Mouse (Mus musculus) kidney, adult 2 months (tissue): ENCODE measurements at regions not wholly inside any gene's neighbourhood (a gene's known extent, or its start where the extent isn't known, plus 50 kb on each side); places are given as distances from the start of the nearest gene placed in this dataset.

Experiments
- DNase-seq: peaks from one replicate; pipeline ENCODE4 v3.0.0; 2021
- H3K27ac ChIP-seq: fragments of 200-500 bp; 2 replicates; pipeline ENCODE4 v1.5.1; 2012; ENCODE audit warnings: low read depth, low read length, control low read depth, inconsistent platforms; ENCODE audit not compliant: insufficient read depth
- H3K27me3 ChIP-seq: fragments of 200-500 bp; replicated peaks from 2 replicates; pipeline ENCODE4 v1.6.1; 2012; ENCODE audit warnings: mild to moderate bottlenecking, moderate library complexity, low read length, inconsistent platforms; ENCODE audit not compliant: control insufficient read depth, insufficient read depth
- H3K36me3 ChIP-seq: fragments of 200-500 bp; 2 replicates; pipeline ENCODE4 v1.6.1; 2012; ENCODE audit warnings: mild to moderate bottlenecking, moderate library complexity, low read length, inconsistent platforms; ENCODE audit not compliant: control insufficient read depth, insufficient read depth
- H3K4me1 ChIP-seq: fragments of 200-500 bp; 2 replicates; pipeline ENCODE4 v1.6.1; 2011; ENCODE audit warnings: low read length; ENCODE audit not compliant: control insufficient read depth, insufficient read depth
- H3K4me3 ChIP-seq: fragments of 200-500 bp; 2 replicates; pipeline ENCODE4 v1.5.1; 2011; ENCODE audit warnings: mild to moderate bottlenecking, low read depth, low read length, control low read depth; ENCODE audit not compliant: insufficient read depth
- CTCF ChIP-seq: fragments of 200-500 bp; conservative IDR thresholded peaks from 2 replicates; pipeline ENCODE4 v1.5.1; 2011; ENCODE audit warnings: low read depth, mild to moderate bottlenecking, control low read depth, low read length, moderate library complexity, mixed read lengths; ENCODE audit not compliant: insufficient read depth, insufficient read length
- POLR2A ChIP-seq: fragments of 200-500 bp; IDR thresholded peaks from one replicate; pipeline ENCODE4 v1.6.1; 2011; ENCODE audit warnings: low read depth, low read length, control low read depth
- WGBS: fragments of 180-500 bp; shearing (Covaris S2); methylation state at CpG from one replicate; pipeline ENCODE4 v1.1.7; 2018; 5-methylcytosine and 5-hydroxymethylcytosine counted together

DNA sequence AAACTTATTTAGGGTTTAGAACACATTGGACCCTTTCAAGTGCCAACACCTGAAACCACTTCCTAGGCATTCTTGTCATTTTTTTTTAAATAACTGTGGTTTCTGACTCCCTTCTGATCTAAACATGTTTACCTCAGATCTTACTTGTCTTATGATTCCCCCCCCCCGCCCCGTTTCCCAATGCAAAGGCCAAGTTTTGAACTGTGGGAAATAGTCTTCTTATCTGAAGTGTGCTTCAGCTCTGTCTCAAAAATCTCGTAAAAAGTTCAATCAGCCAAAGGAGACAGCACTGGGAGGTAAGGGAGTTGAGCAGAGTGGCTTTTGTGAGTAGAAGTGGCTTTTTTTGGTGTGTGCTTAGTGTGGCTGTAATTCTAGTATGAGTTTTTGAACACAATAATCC is 95.5 kb upstream of the 4933412E24Rik start:
- Histone ChIP-seq H3K4me1 (no peaks in the 10 kb centered on the region), H3K27me3 (no peaks in the 10 kb centered on the region), H3K27ac (no peak overlapping the region), H3K36me3 (no peaks in the 10 kb centered on the region), H3K4me3 (no peak overlapping the region)
- 87% methylated on average over 3 of the region's 3 CpGs for WGBS
- no peak for DNase-seq
- TF ChIP-seq CTCF, result no peak
- no peak for TF ChIP-seq POLR2A

DNA sequence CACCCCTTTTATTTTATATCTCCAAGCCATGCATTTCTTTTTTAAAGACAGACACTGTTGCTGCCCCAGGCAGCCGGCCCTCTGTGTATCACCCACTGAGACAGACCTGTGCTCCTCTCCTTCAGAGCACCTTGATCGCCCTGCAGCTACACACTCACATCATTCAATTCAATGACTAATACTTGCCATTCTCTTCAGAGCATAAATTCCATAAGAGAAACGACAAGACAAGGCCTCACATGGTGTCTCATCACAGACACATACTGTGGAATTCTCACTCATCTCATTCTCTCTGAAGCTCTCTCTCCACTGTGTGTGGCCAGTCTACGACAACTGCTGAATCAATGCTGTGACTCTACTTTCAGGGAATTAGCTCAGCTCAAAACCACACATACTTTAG is 94.6 kb upstream of the 4933412E24Rik start:
- no peak for DNase-seq
- 82% methylated on average over 4 of the region's 4 CpGs for WGBS
- H3K27ac ChIP-seq, result no peak overlapping the region

GRCm38 (mm10) chr15:60104126-60104525 is 87.7 kb upstream of the 4933412E24Rik start:
- TF ChIP-seq CTCF (no peak), POLR2A (no peak)
- Histone ChIP-seq H3K27me3 (no peaks in the 10 kb centered on the region), H3K4me3 (no peak overlapping the region), H3K4me1 (no peaks in the 10 kb centered on the region), H3K27ac (no peak overlapping the region), H3K36me3 (no peaks in the 10 kb centered on the region)
- no peak for DNase-seq
- WGBS, result 67% methylated on average over 2 of the region's 2 CpGs

More for the DNA sequence above, 94.6 kb upstream of the 4933412E24Rik start:
- Histone ChIP-seq H3K4me1 (no peaks in the 10 kb centered on the region), H3K4me3 (no peak overlapping the region), H3K27me3 (no peaks in the 10 kb centered on the region), H3K36me3 (no peaks in the 10 kb centered on the region)
- TF ChIP-seq POLR2A (no peak), CTCF (no peak)

GRCm38 (mm10) chr15:60101485-60102280 is 85.3 kb upstream of the 4933412E24Rik start:
- Histone ChIP-seq H3K4me3 (no peak overlapping the region), H3K36me3 (no peaks in the 10 kb centered on the region), H3K4me1 (no peaks in the 10 kb centered on the region), H3K27me3 (no peaks in the 10 kb centered on the region), H3K27ac (no peak overlapping the region)
- TF ChIP-seq POLR2A, result no peak
- TF ChIP-seq CTCF, result no peak
- no peak for DNase-seq
- 81% methylated on average over 4 of the region's 4 CpGs for WGBS

DNA sequence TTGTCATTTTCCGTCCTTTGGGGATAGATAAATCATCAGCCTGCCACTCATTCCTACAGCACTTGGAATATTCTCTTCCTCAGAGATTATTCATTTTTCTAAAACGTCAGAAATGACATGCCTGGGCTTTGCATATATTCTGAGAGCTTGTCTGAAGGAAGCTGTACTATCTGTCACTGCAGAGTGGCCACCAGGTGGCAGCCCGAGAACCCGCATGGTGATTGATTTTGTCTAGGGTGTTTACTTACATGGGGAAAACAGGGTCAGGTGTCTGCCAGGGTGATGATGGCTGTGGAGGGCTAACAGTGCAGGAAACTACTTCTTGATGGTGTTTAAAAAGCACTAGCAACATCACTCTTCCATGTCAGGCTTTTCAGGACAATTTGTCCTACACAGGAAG is 80.7 kb upstream of the 4933412E24Rik start:
- Histone ChIP-seq H3K4me3 (no peak overlapping the region), H3K36me3 (no peaks in the 10 kb centered on the region), H3K27ac (no peak overlapping the region), H3K4me1 (no peaks in the 10 kb centered on the region), H3K27me3 (no peaks in the 10 kb centered on the region)
- DNase-seq, result peak; percentile 63
- 13% methylated on average over 4 of the region's 4 CpGs for WGBS
- TF ChIP-seq CTCF, result peak; percentile 73
- TF ChIP-seq POLR2A, result no peak

DNA sequence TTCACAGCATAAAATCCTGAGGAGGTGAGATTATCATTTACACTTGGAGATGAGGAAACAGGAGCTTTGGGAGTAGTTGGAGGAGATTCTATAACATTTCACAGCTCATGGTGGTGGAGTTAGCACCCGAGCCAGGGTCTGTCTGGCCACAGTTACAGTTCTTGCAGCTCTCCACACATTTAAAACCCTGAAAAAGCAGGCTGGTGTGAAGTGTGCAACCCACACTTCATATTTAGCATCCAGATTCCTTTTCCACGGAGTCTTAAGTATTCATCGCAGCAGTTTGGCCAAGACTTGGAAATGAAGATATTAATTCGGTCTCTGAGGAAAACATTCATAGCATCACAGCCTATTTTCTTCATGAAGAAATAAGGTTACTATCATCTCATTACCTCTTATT is 79.7 kb upstream of the 4933412E24Rik start:
- DNase-seq, result no peak
- no peak overlapping the region for H3K4me3 ChIP-seq

DNA sequence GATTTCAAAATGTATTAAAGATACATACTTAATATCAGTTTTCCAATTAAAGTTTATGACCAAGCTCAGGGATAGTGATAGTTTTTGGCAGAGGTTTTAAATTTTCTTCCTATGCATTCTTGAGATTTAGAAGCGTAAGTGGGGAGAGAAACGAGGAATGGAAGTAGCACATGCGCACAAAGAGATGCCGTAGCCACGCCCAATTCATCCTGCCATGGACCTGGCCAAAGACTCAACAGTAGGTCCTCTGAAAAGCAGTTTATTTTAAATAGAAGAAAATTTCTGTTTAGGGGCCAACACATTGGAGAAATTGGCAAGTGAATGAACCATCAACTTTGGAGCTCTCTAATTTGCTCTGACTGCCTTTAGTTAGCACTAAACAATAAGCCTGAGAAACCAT is 73.5 kb upstream of the 4933412E24Rik start:
- H3K4me1 ChIP-seq, result no peaks in the 10 kb centered on the region
- no peaks in the 10 kb centered on the region for H3K27me3 ChIP-seq
- H3K4me3 ChIP-seq, result no peak overlapping the region
- no peaks in the 10 kb centered on the region for H3K36me3 ChIP-seq
- DNase-seq, result no peak
- no peak overlapping the region for H3K27ac ChIP-seq
- 94% methylated on average over 5 of the region's 5 CpGs for WGBS
- TF ChIP-seq CTCF (no peak), POLR2A (no peak)

More for the DNA sequence above, 79.7 kb upstream of the 4933412E24Rik start:
- WGBS, result 77% methylated on average over 4 of the region's 4 CpGs
- Histone ChIP-seq H3K27me3 (no peaks in the 10 kb centered on the region), H3K4me1 (no peaks in the 10 kb centered on the region), H3K36me3 (no peaks in the 10 kb centered on the region), H3K27ac (no peak overlapping the region)
- TF ChIP-seq CTCF, result no peak
